Mouse (Mus musculus) lung, embryonic 14.5 days (tissue): ENCODE measurements at regions not wholly inside any gene's neighbourhood (a gene's known extent, or its start where the extent isn't known, plus 50 kb on each side); places are given as distances from the start of the nearest gene placed in this dataset.

Source experiments
- ATAC-seq: fragments of 200-750 bp; cut with Nextera tagmentation; 2 replicates; pipeline ENCODE4 v1.8.0; 2017; ENCODE audit warnings: mild to moderate bottlenecking, moderate TSS enrichment, moderate library complexity; ENCODE audit not compliant: insufficient read depth
- DNase-seq: peaks from one replicate; pipeline ENCODE4 v3.0.0-alpha.2; 2015
- H3K27ac ChIP-seq: fragments of 300-500 bp; sonication (generic); 2 replicates; pipeline ENCODE4 v1.5.1; 2014; ENCODE audit warnings: low read depth, mild to moderate bottlenecking, moderate library complexity
- H3K27me3 ChIP-seq: fragments of 300-500 bp; sonication (generic); 2 replicates; pipeline ENCODE4 v1.6.1; 2014; ENCODE audit warnings: low read length, control low read depth; ENCODE audit not compliant: insufficient read depth
- H3K36me3 ChIP-seq: fragments of 300-500 bp; sonication (generic); 2 replicates; pipeline ENCODE4 v1.6.1; 2014; ENCODE audit warnings: control low read depth; ENCODE audit not compliant: insufficient read depth
- H3K4me1 ChIP-seq: fragments of 300-500 bp; sonication (generic); 2 replicates; pipeline ENCODE4 v1.6.1; 2014; ENCODE audit warnings: antibody characterized with exemption, control low read depth; ENCODE audit not compliant: insufficient read depth
- H3K4me2 ChIP-seq: fragments of 300-500 bp; sonication (generic); 2 replicates; pipeline ENCODE4 v1.6.1; 2014; ENCODE audit warnings: mild to moderate bottlenecking
- H3K4me3 ChIP-seq: fragments of 300-500 bp; sonication (generic); 2 replicates; pipeline ENCODE4 v1.5.1; 2014; ENCODE audit warnings: low read depth, low read length
- H3K9ac ChIP-seq: fragments of 300-500 bp; sonication (generic); 2 replicates; pipeline ENCODE4 v1.6.1; 2014
- H3K9me3 ChIP-seq: fragments of 300-500 bp; sonication (generic); 2 replicates; pipeline ENCODE4 v1.6.1; 2016; ENCODE audit warnings: low read depth, low read length, control low read depth
- CTCF ChIP-seq: IDR thresholded peaks from 2 replicates; pipeline ENCODE4 v1.5.1; 2016; ENCODE audit warnings: antibody characterized with exemption, low read depth
- WGBS: fragments of 180-500 bp; shearing (Covaris S2); extraction: QIAGEN DNeasy Blood & Tissue Kit; methylation state at CpG from one replicate; pipeline ENCODE4 v1.1.7; 2014; 5-methylcytosine and 5-hydroxymethylcytosine counted together

- Histone ChIP-seq H3K4me2 (no peak overlapping the region), H3K9ac (no peak overlapping the region), H3K27ac (no peak overlapping the region), H3K36me3 (no peaks in the 10 kb centered on the region), H3K27me3 (no peaks in the 10 kb centered on the region), H3K4me3 (no peak overlapping the region), H3K9me3 (no peaks in the 10 kb centered on the region), H3K4me1 (no peaks in the 10 kb centered on the region)
- no peak for TF ChIP-seq CTCF
- 61% methylated on average over 2 of the region's 2 CpGs for WGBS
- no peak for DNase-seq
- no peak for ATAC-seq
Observed at GRCm38 (mm10) chr9:17454397-17454796, 837.5 kb upstream of the Chordc1 start.

GRCm38 (mm10) chr9:17466379-17466778, 825.5 kb upstream of the Chordc1 start:
- Histone ChIP-seq H3K4me3 (no peak overlapping the region), H3K4me2 (no peak overlapping the region), H3K4me1 (no peaks in the 10 kb centered on the region), H3K9me3 (no peaks in the 10 kb centered on the region), H3K36me3 (no peaks in the 10 kb centered on the region), H3K9ac (no peak overlapping the region), H3K27ac (no peak overlapping the region), H3K27me3 (no peaks in the 10 kb centered on the region)
- 63% methylated on average over 2 of the region's 2 CpGs for WGBS
- no peak for TF ChIP-seq CTCF
- DNase-seq (no peak), ATAC-seq (no peak)

- Histone ChIP-seq H3K4me3 (no peak overlapping the region), H3K27me3 (no peaks in the 10 kb centered on the region), H3K27ac (no peak overlapping the region), H3K4me2 (no peak overlapping the region), H3K36me3 (no peaks in the 10 kb centered on the region), H3K9ac (no peak overlapping the region), H3K9me3 (no peaks in the 10 kb centered on the region), H3K4me1 (no peaks in the 10 kb centered on the region)
- 63% methylated on average over 3 of the region's 3 CpGs for WGBS
- ATAC-seq (no peak), DNase-seq (no peak)
- no peak for TF ChIP-seq CTCF
Observed at GRCm38 (mm10) chr9:17484701-17485422, 807.1 kb upstream of the Chordc1 start.

- peak; percentile 47 for DNase-seq
- peak; percentile 60; the same call in 1 of the 2 replicates for ATAC-seq
- no peaks in the 10 kb centered on the region for H3K9me3 ChIP-seq
- H3K4me2 ChIP-seq: no peak overlapping the region
- H3K27me3 ChIP-seq: no peaks in the 10 kb centered on the region
- no peak overlapping the region for H3K4me3 ChIP-seq
- WGBS: 35% methylated on average over 7 of the region's 7 CpGs
- H3K4me1 ChIP-seq: no peaks in the 10 kb centered on the region
- H3K27ac ChIP-seq: no peak overlapping the region
- no peak for TF ChIP-seq CTCF
- H3K9ac ChIP-seq: no peak overlapping the region
- no peaks in the 10 kb centered on the region for H3K36me3 ChIP-seq
Observed at GRCm38 (mm10) chr9:17500161-17500756, 791.7 kb upstream of the Chordc1 start.

- ATAC-seq (no peak), DNase-seq (peak; percentile 1)
- Histone ChIP-seq H3K36me3 (no peaks in the 10 kb centered on the region), H3K4me2 (no peak overlapping the region), H3K4me1 (no peaks in the 10 kb centered on the region), H3K27me3 (no peaks in the 10 kb centered on the region), H3K9ac (no peak overlapping the region), H3K9me3 (no peaks in the 10 kb centered on the region), H3K27ac (no peak overlapping the region), H3K4me3 (no peak overlapping the region)
- 51% methylated on average over 5 of the region's 5 CpGs for WGBS
- no peak for TF ChIP-seq CTCF
Observed at GRCm38 (mm10) chr9:17508744-17509143, 783.2 kb upstream of the Chordc1 start.

- no peaks in the 10 kb centered on the region for H3K27me3 ChIP-seq
- no peak for TF ChIP-seq CTCF
- H3K4me2 ChIP-seq: no peak overlapping the region
- H3K36me3 ChIP-seq: no peaks in the 10 kb centered on the region
- H3K9ac ChIP-seq: no peak overlapping the region
- no peak for DNase-seq
- no peaks in the 10 kb centered on the region for H3K4me1 ChIP-seq
- WGBS: 62% methylated on average over 1 of the region's 1 CpGs
- H3K27ac ChIP-seq: no peak overlapping the region
- ATAC-seq: no peak
- H3K4me3 ChIP-seq: no peak overlapping the region
- H3K9me3 ChIP-seq: no peaks in the 10 kb centered on the region
Observed at GRCm38 (mm10) chr9:17556186-17556585, 735.7 kb upstream of the Chordc1 start.

GRCm38 (mm10) chr9:17557611-17558370, 734.1 kb upstream of the Chordc1 start:
- H3K27ac ChIP-seq: no peak overlapping the region
- H3K4me1 ChIP-seq: no peaks in the 10 kb centered on the region
- ATAC-seq: no peak
- no peaks in the 10 kb centered on the region for H3K27me3 ChIP-seq
- WGBS: 84% methylated on average over 5 of the region's 5 CpGs
- H3K4me2 ChIP-seq: no peak overlapping the region
- H3K36me3 ChIP-seq: no peaks in the 10 kb centered on the region
- no peaks in the 10 kb centered on the region for H3K9me3 ChIP-seq
- no peak overlapping the region for H3K9ac ChIP-seq
- TF ChIP-seq CTCF: no peak
- no peak for DNase-seq
- H3K4me3 ChIP-seq: no peak overlapping the region
